Mouse (Mus musculus) CD8-positive naive resting alpha-beta T cell, adult 57 days (primary cell): ENCODE results near the gene Olfr1445. TPM values are rescaled to one million over a fixed set of nuclear protein-coding genes. Genes with fewer than 3 reads are reported as not detected.

Experiments used
- total RNA-seq: library from RNA; stranded (reverse); gene quantifications from one replicate; pipeline ENCODE4 v1.2.4, GENCODE M21; 2023

Olfr1445 gene
- total RNA-seq = not detected

GRCm38 (mm10) chr19:12883555-12883954 lies at the start of gene Olfr1445:
TSS of gene Olfr1445 (plus strand) at chr19:12883855.

GRCm38 (mm10) chr19:12846382-12846781 lies 37.3 kb upstream of the Olfr1445 start, which contains the start of gene Gm5244:
TSS of gene Gm5244 (plus strand) at chr19:12846682.

GRCm38 (mm10) chr19:12856983-12857382 lies 26.7 kb upstream of the Olfr1445 start, which contains the start of gene Olfr1444:
TSS of gene Olfr1444 (plus strand) at chr19:12857283.

GRCm38 (mm10) chr19:12893424-12893823 lies 9.8 kb downstream of the Olfr1445 start, which contains the start of gene Olfr1446:
TSS of gene Olfr1446 (minus strand) at chr19:12893524.

GRCm38 (mm10) chr19:12903643-12904042 lies 20.0 kb downstream of the Olfr1445 start, which contains the start of gene Olfr1447:
TSS of gene Olfr1447 (minus strand) at chr19:12903743.

GRCm38 (mm10) chr19:12924319-12924718 lies 40.7 kb downstream of the Olfr1445 start, which contains the start of gene Olfr1448:
TSS of gene Olfr1448 (minus strand) at chr19:12924419.

GRCm38 (mm10) chr19:12930540-12930939 lies 46.9 kb downstream of the Olfr1445 start, which contains the start of gene Olfr1449:
TSS of gene Olfr1449 (plus strand) at chr19:12930840.

Other genes with a start within 250 kb of the Olfr1445 start
- gene Olfr1442, start 213.4 kb upstream of the Olfr1445 start, total RNA-seq = not detected
- not detected for gene Olfr1443, start 205.7 kb upstream of the Olfr1445 start, total RNA-seq
- not detected for gene Keg1, start 188.1 kb upstream of the Olfr1445 start, total RNA-seq
- gene Cntf, start 118.2 kb upstream of the Olfr1445 start, total RNA-seq = 4.3 TPM
- 67.2 TPM for gene Zfp91, start 87.7 kb upstream of the Olfr1445 start, total RNA-seq
- gene Lpxn, start 87.7 kb upstream of the Olfr1445 start, total RNA-seq = 47.4 TPM
- 1.5 TPM for gene Gm5244, start 37.2 kb upstream of the Olfr1445 start, total RNA-seq
- 0.31 TPM for gene Olfr1444, start 26.6 kb upstream of the Olfr1445 start, total RNA-seq
- gene Olfr1446, start 9.7 kb downstream of the Olfr1445 start, total RNA-seq = not detected
- not detected for gene Olfr1447, start 19.9 kb downstream of the Olfr1445 start, total RNA-seq
- not detected for gene Olfr1448, start 40.6 kb downstream of the Olfr1445 start, total RNA-seq
- gene Olfr1449, start 47.0 kb downstream of the Olfr1445 start, total RNA-seq = not detected
- not detected for gene Olfr1450, start 66.4 kb downstream of the Olfr1445 start, total RNA-seq
- not detected for gene Olfr1451, start 111.2 kb downstream of the Olfr1445 start, total RNA-seq
- not detected for gene Olfr1453, start 144.5 kb downstream of the Olfr1445 start, total RNA-seq
- gene Olfr1454, start 176.8 kb downstream of the Olfr1445 start, total RNA-seq = not detected
- not detected for gene Olfr1457, start 214.0 kb downstream of the Olfr1445 start, total RNA-seq
- not detected for gene Olfr1458, start 222.9 kb downstream of the Olfr1445 start, total RNA-seq